Mouse (Mus musculus): ENCODE results near the gene Adam33. TPM values are rescaled to one million over a fixed set of nuclear protein-coding genes. Genes with fewer than 3 reads are reported as not detected.
"Not testable (repeated sequence)": the region's sequence is repeated elsewhere in the genome, so short reads cannot be mapped to it uniquely, and the experiment has no call there.

Adam33 gene
- total RNA-seq (2021) = 1 to 10 TPM in 1 of 2 experiments, under 1 TPM in 1; 0.94 to 1.1 TPM

GRCm38 (mm10) chr2:131063404-131063864 is at the start of gene Adam33:
Gene Adam33 (minus strand): TSS chr2:131063814.
- no peak for DNase-seq (ENCODE audit: extremely low spot score in 1 of 2, low spot score in 1 of 2)

- DNase-seq (ENCODE audit: extremely low spot score in 1 of 2, low spot score in 1 of 2) = no peak
Observed at GRCm38 (mm10) chr2:131105989-131106388, 42.4 kb upstream of the Adam33 start.

- not testable (repeated sequence) for DNase-seq (ENCODE audit: extremely low spot score in 1 of 2, low spot score in 1 of 2)
Observed at GRCm38 (mm10) chr2:131105061-131105460, 41.4 kb upstream of the Adam33 start.

- DNase-seq (ENCODE audit: extremely low spot score in 1 of 2, low spot score in 1 of 2) = no peak
Observed at GRCm38 (mm10) chr2:131104021-131104420, 40.4 kb upstream of the Adam33 start.

GRCm38 (mm10) chr2:131101530-131101929 is 37.9 kb upstream of the Adam33 start:
- DNase-seq (ENCODE audit: extremely low spot score in 1 of 2, low spot score in 1 of 2) = no peak

- DNase-seq (ENCODE audit: extremely low spot score in 1 of 2, low spot score in 1 of 2) = no peak
Observed at GRCm38 (mm10) chr2:131097087-131097486, 33.5 kb upstream of the Adam33 start.

GRCm38 (mm10) chr2:131096101-131096795 is 32.6 kb upstream of the Adam33 start:
- DNase-seq (ENCODE audit: extremely low spot score in 1 of 2, low spot score in 1 of 2) = no peak

- DNase-seq (ENCODE audit: extremely low spot score in 1 of 2, low spot score in 1 of 2) = peak; percentile 72 to 79
Observed at GRCm38 (mm10) chr2:131094823-131095222, 31.2 kb upstream of the Adam33 start.

- no peak for DNase-seq (ENCODE audit: extremely low spot score in 1 of 2, low spot score in 1 of 2)
Observed at GRCm38 (mm10) chr2:131093577-131093976, 30.0 kb upstream of the Adam33 start.

- DNase-seq (ENCODE audit: extremely low spot score in 1 of 2, low spot score in 1 of 2) = no peak
Observed at GRCm38 (mm10) chr2:131090852-131091251, 27.2 kb upstream of the Adam33 start.

- DNase-seq (ENCODE audit: extremely low spot score in 1 of 2, low spot score in 1 of 2) = no peak
Observed at GRCm38 (mm10) chr2:131089634-131090033, 26.0 kb upstream of the Adam33 start.

GRCm38 (mm10) chr2:131088581-131088980 is 25.0 kb upstream of the Adam33 start:
- DNase-seq (ENCODE audit: extremely low spot score in 1 of 2, low spot score in 1 of 2) = no peak

- DNase-seq (ENCODE audit: extremely low spot score in 1 of 2, low spot score in 1 of 2) = no peak
Observed at GRCm38 (mm10) chr2:131086667-131087390, 23.2 kb upstream of the Adam33 start, which contains the start of gene Siglec1. Gene Siglec1 (minus strand): TSS chr2:131086765.

- DNase-seq (ENCODE audit: extremely low spot score in 1 of 2, low spot score in 1 of 2) = no peak
Observed at GRCm38 (mm10) chr2:131084206-131084605, 20.6 kb upstream of the Adam33 start.

GRCm38 (mm10) chr2:131080507-131080906 is 16.9 kb upstream of the Adam33 start:
- DNase-seq (ENCODE audit: extremely low spot score in 1 of 2, low spot score in 1 of 2) = no peak

- no peak for DNase-seq (ENCODE audit: extremely low spot score in 1 of 2, low spot score in 1 of 2)
Observed at GRCm38 (mm10) chr2:131072536-131072935, 8.9 kb upstream of the Adam33 start.

- DNase-seq (ENCODE audit: extremely low spot score in 1 of 2, low spot score in 1 of 2) = no peak
Observed at GRCm38 (mm10) chr2:131067481-131067880, 3.9 kb upstream of the Adam33 start.

- DNase-seq (ENCODE audit: extremely low spot score in 1 of 2, low spot score in 1 of 2) = no peak
Observed at GRCm38 (mm10) chr2:131066342-131066741, 2.7 kb upstream of the Adam33 start.

- DNase-seq (ENCODE audit: extremely low spot score in 1 of 2, low spot score in 1 of 2) = no peak
Observed at GRCm38 (mm10) chr2:131061607-131062006, 2.0 kb downstream of the Adam33 start.

- DNase-seq (ENCODE audit: extremely low spot score in 1 of 2, low spot score in 1 of 2) = no peak
Observed at GRCm38 (mm10) chr2:131060784-131061183, 2.8 kb downstream of the Adam33 start.

- no peak for DNase-seq (ENCODE audit: extremely low spot score in 1 of 2, low spot score in 1 of 2)
Observed at GRCm38 (mm10) chr2:131059781-131060540, 3.7 kb downstream of the Adam33 start.
